Mouse (Mus musculus) stomach, embryonic 15.5 days (tissue): ENCODE measurements at regions not wholly inside any gene's neighbourhood (a gene's known extent, or its start where the extent isn't known, plus 50 kb on each side); places are given as distances from the start of the nearest gene placed in this dataset.

Experiments used
- ATAC-seq: fragments of 200-750 bp; cut with Nextera tagmentation; 2 replicates; pipeline ENCODE4 v1.8.0; 2017; ENCODE audit warnings: low read depth, moderate number of reproducible peaks, moderate TSS enrichment; ENCODE audit not compliant: insufficient read depth, low FRiP score
- H3K27ac ChIP-seq: fragments of 300-500 bp; sonication (generic); 2 replicates; pipeline ENCODE4 v1.5.1; 2015; ENCODE audit warnings: mild to moderate bottlenecking, inconsistent platforms
- H3K27me3 ChIP-seq: fragments of 300-500 bp; sonication (generic); replicated peaks from 2 replicates; pipeline ENCODE4 v1.6.1; 2015; ENCODE audit warnings: inconsistent platforms
- H3K36me3 ChIP-seq: fragments of 300-500 bp; sonication (generic); 2 replicates; pipeline ENCODE4 v1.6.1; 2015; ENCODE audit warnings: inconsistent platforms
- H3K4me1 ChIP-seq: fragments of 300-500 bp; sonication (generic); 2 replicates; pipeline ENCODE4 v1.6.1; 2015; ENCODE audit warnings: inconsistent platforms
- H3K4me2 ChIP-seq: fragments of 300-500 bp; sonication (generic); 2 replicates; pipeline ENCODE4 v1.6.1; 2015; ENCODE audit warnings: mild to moderate bottlenecking, inconsistent platforms
- H3K4me3 ChIP-seq: fragments of 300-500 bp; sonication (generic); replicated peaks from 2 replicates; pipeline ENCODE4 v1.5.1; 2015; ENCODE audit warnings: inconsistent platforms
- H3K9ac ChIP-seq: fragments of 300-500 bp; sonication (generic); 2 replicates; pipeline ENCODE4 v1.6.1; 2015; ENCODE audit warnings: inconsistent platforms
- H3K9me3 ChIP-seq: fragments of 300-500 bp; sonication (generic); 2 replicates; pipeline ENCODE4 v1.6.1; 2016; ENCODE audit warnings: inconsistent platforms
- WGBS: fragments of 180-500 bp; shearing (Covaris S2); methylation state at CpG from one replicate; pipeline ENCODE4 v1.1.7; 2015; 5-methylcytosine and 5-hydroxymethylcytosine counted together

GRCm38 (mm10) chr15:60993394-60993793, 70.6 kb upstream of the A1bg start:
- no peak overlapping the region for H3K9ac ChIP-seq
- H3K4me3 ChIP-seq, result no peak overlapping the region
- H3K4me1 ChIP-seq, result no peaks in the 10 kb centered on the region
- no peaks in the 10 kb centered on the region for H3K36me3 ChIP-seq
- no peak overlapping the region for H3K27ac ChIP-seq
- no peaks in the 10 kb centered on the region for H3K9me3 ChIP-seq
- 88% methylated on average over 2 of the region's 2 CpGs for WGBS
- no peak overlapping the region for H3K4me2 ChIP-seq
- H3K27me3 ChIP-seq, result no peaks in the 10 kb centered on the region
- ATAC-seq, result no peak

DNA sequence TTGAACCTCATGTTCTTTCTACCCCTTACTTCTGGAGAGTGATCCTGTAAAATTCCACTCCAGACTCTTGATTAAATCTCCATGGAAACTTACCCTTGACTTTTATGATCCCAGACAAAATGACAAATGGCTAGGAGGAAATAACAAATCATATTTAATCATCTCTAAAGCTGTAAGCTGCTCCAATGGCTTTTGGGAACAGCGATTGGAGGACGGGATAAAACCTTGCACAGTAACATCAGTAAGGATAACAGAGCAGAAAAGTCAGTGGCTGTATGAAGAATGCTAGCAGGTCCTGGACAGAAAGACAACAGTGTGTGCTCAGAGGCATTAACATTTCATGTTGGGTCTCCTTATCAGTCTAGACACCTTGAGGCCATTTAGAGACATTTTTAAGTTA, 59.8 kb upstream of the A1bg start:
- H3K4me3 ChIP-seq, result no peak overlapping the region
- ATAC-seq, result no peak
- H3K27ac ChIP-seq, result no peak overlapping the region
- H3K4me2 ChIP-seq, result no peak overlapping the region
- no peaks in the 10 kb centered on the region for H3K4me1 ChIP-seq
- H3K9ac ChIP-seq, result no peak overlapping the region
- no peaks in the 10 kb centered on the region for H3K36me3 ChIP-seq
- H3K27me3 ChIP-seq, result no peaks in the 10 kb centered on the region
- WGBS, result 60% methylated on average over 2 of the region's 2 CpGs
- no peaks in the 10 kb centered on the region for H3K9me3 ChIP-seq
